Mouse (Mus musculus) fibroblast of lung, adult 2 months (primary cell): Measurements from ENCODE around the gene Ccnl2.

Source experiments
- DNase-seq: peaks from one replicate; pipeline ENCODE4 v3.0.0-alpha.2; 2011; ENCODE audit warnings: low read depth

Gene Ccnl2

DNA sequence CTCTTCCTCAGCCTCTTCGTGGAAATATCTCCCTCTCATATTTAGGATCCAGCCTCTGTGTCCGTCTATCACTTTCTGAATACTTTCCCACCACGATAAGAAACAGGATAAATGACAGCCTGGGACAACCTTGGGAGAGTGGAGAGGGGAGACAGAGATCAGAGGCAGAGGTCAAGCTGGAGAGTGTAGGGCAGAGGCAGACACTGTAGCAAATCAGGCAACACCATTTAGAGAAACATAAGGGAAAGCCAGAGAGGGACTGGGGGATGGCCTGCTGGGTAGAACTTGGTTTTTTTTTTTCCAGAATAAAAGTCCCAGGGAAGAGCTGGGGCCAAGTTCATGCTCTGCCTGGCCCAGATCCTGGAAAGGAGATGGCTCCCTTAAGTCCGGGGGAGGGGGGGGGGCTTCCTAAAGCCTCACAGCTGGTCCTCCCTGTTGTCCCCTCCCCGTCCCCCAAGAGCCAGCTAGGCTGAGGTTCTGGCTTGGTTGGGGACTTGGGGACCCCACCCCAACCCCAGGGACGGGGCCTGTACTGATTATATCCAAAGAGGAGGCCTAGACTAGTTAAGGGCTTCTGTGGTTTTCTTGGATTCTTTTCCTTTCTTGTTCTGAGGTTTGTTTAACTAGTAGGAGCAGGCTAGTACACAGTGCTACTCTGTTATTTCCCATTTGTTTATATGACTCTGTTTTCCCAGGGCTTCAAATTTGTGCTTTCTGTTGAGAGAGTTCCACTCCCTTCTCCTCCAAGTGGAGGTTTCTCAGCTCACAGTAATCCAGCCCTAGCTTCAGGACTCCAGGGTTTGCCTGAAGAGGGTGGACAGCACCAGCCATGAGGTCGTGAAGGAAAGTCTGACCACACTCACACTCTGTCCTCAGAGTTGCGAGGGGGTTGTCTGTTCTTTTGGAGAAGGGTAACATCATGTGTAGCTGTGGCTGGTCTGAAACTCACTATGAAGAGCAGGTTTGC, 26.2 kb downstream of the Ccnl2 start:
- peak; percentile 66 for DNase-seq

GRCm38 (mm10) chr4:155839483-155839910, 27.2 kb downstream of the Ccnl2 start, which contains the start of gene Mxra8:
Mxra8 (plus strand) TSS chr4:155839680.
- peak; percentile 96 for DNase-seq

GRCm38 (mm10) chr4:155840076-155841002, 28.1 kb downstream of the Ccnl2 start:
- no peak for DNase-seq

GRCm38 (mm10) chr4:155841003-155841454, 28.7 kb downstream of the Ccnl2 start:
- DNase-seq = peak; percentile 66

DNA sequence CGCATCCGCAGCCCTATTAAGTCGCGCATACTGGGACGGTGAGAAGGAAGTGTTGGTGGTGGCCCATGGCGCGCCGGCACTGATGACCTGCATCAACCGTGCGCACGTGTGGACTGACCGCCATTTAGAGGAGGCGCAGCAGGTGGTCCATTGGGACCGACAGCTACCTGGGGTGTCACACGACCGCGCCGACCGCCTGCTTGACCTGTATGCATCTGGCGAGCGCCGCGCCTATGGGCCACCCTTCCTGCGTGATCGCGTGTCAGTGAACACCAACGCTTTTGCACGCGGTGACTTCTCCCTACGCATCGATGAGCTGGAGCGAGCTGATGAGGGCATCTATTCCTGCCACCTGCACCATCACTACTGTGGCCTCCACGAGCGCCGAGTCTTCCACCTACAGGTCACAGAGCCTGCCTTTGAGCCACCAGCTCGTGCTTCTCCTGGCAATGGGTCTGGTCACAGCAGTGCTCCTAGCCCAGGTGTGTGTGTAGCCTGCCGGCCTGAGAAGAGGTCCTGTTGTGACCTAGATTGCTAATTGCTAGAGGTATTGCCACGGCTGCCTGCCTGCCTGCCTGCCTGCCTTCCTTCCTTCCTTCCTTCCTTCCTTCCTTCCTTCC, 29.5 kb downstream of the Ccnl2 start:
- no peak for DNase-seq

DNA sequence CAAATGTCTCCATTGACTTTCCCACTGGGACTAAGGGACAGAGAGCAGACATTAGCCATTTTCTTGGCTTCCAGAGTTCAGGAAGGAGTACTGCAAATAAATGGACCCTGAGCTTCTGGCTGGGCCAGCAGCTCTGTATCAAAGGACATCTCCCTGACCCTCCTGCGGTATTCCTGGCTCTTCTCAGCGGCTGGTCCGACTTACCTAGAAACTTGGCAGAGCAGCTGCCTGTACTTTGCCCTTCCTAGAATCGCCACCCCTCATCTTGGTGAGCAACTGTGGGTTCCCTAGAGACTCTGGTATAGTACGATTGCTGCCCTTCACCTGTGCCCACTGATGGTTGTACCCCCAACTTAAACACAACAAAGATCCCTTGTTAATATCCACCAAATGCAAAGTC, 30.9 kb downstream of the Ccnl2 start:
- no peak for DNase-seq

DNA sequence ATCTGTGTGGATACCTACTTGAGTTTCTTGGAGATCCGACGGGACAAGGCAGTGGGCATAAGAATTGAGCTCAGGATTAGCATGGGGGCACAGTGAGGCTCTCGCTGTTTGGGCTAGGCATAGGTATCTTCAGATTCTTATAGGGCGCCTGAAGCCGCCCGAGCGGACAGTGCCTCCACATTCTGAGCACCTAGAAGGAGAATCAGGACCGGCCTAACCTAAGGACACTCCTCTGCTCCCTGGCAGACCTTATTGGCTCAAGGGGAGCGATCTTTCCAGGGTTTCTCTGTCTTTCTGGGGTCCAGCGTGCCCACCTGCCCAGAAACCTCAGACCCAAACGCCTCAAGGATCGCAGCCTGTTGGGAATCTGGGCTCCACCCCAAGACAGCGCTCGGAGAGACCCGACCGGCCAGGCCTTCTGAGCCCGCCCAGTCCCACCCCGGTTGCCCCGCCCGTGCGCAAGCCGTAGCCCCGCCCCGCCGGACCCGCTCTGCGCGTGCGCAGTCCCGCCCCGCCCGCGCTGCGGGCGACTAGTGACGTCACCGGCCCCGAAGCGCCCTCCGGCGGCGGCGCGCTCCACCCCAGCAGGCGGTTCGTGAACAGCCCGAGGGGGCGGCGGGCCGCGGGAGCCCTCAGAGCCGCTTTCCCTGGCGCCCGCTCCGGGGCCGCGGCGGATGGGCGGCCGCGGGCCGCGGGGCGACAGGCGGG, 34.7 kb downstream of the Ccnl2 start, which contains the start of gene Dvl1:
Dvl1 (plus strand) TSS at position 532 of the 708 bp plus-strand sequence.
- peak; percentile 60 for DNase-seq

GRCm38 (mm10) chr4:155847591-155848352, 35.5 kb downstream of the Ccnl2 start:
- no peak for DNase-seq

DNA sequence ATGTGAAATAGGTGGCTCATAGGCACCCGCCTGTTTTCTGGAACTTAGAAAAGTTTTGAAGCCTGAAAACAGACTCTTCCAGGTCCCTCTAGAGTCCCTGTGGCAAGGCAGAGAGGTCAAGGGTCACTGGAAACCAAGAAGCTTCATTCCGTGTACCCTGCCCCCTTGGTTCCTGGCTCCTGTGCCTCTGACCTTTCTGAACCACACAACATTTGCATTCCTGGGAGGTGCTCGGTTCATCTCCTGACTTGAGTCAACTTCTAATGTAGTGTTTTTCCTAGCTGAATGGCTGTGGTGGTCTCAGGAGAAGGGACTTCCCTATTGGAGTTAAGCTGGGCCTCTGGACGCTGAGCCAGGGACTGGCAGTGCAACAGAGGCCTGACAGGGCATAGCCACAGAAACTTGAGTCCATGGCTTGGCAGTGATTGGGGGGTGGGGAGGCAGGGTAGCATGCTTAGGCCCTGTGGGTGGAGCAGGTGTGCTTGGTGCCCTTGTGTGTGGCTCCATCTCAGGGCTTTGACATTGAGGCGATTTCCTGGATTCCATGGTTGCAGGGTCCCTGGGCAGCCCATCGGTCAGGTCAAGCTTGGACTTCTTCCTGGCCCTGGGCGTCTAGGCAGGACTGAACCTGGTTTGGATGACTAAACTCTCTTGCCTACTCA, 36.3 kb downstream of the Ccnl2 start:
- no peak for DNase-seq

DNA sequence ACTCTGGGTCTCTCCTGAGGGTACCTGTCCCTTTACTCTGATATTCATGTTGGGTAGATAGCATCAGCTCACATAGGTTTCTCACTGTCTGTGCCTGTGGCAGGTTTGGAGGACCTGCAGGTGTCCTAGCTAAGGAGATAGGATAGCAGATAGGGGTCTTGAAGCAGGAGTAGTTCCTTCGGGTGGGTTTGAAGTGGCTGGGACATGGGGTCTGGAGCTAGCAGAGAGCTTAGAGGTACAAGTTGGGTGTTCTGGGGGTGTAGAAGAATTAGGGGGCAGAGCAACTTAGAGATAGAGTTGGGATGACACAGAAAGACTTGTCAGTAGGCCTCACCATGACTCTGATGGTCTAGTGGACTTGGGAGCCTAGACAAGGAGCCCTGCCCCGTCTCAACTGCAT, 37.1 kb downstream of the Ccnl2 start:
- DNase-seq = no peak

- no peak for DNase-seq
Observed at GRCm38 (mm10) chr4:155849792-155850451, 37.6 kb downstream of the Ccnl2 start.

DNA sequence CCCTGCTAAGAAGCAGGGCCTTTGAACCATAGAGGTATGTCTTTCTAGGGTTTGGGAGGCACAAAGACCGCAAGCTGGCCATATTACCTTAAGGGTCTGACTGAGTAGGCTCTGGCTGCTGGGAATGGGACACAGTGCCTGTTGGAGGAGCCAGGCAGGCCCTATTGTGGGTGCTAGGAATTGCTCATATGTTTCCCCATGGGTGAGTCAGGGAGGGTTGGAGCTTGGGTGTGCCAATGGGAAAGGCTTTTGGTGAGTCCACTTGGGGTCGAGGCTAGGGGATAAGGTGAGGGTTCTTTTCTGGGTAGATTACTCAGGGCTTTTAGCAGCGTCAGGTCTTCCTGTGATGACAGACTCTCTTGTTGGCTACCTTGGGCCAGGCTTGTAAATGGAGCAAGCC, 39.1 kb downstream of the Ccnl2 start:
- no peak for DNase-seq

GRCm38 (mm10) chr4:155851951-155852411, 39.7 kb downstream of the Ccnl2 start:
- DNase-seq = no peak

DNA sequence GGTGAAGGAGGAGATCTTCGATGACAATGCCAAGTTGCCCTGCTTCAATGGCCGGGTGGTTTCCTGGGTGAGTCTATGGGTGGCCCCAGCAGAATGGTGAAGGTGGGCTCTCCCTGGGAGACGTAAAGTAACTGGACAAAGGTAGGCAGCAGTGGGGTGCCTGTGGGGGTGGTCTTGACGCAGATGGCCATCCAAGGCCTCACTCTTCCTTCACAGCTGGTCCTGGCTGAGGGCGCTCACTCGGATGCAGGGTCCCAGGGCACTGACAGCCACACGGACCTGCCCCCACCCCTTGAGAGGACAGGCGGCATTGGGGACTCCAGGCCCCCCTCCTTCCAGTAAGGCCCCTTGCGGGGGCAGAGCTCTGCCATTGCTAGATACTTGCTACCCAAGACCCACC, 41.1 kb downstream of the Ccnl2 start:
- no peak for DNase-seq

DNA sequence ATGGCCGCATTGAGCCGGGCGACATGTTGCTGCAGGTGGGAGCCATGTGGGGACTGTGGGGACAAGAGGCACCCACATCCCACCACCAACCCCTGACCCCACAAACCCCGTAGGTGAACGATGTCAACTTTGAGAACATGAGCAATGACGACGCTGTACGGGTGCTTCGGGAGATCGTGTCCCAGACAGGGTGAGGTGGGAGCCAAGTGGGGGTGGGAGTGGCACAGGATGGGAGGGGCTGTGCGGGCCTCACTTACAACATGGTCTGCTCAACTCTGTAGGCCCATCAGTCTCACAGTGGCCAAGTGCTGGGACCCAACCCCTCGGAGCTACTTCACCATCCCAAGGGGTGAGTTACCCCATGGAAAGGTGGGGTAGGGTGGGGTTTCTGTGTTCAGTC, 42.7 kb downstream of the Ccnl2 start:
- DNase-seq = no peak

GRCm38 (mm10) chr4:155856071-155856470, 43.8 kb downstream of the Ccnl2 start:
- DNase-seq = no peak

DNA sequence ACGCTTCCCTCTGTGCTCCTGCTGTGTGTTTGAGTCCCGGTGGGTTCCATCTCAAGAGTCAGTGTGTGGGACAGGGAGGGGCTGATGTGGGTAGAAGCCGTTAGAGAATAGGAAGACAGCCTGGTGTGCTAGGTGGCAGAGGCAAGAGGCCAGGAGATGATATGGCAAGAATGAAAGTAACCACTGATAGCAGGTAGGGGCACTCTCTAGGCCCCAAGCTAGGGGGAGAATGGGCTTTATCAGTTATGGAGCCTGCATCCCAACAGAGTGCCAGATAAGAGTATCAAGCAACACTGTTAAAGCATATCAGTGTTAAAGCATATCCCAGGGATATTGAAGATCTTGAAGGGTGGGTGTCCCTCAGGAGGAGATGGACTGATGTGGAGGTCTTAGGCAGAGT, 44.6 kb downstream of the Ccnl2 start:
- no peak for DNase-seq

GRCm38 (mm10) chr4:155859318-155859717, 47.0 kb downstream of the Ccnl2 start:
- DNase-seq = no peak

- no peak for DNase-seq
Observed at GRCm38 (mm10) chr4:155861787-155862186, 49.5 kb downstream of the Ccnl2 start.
